ENCODE assay signal across 9 mouse cellular contexts in the genomic region with DNA sequence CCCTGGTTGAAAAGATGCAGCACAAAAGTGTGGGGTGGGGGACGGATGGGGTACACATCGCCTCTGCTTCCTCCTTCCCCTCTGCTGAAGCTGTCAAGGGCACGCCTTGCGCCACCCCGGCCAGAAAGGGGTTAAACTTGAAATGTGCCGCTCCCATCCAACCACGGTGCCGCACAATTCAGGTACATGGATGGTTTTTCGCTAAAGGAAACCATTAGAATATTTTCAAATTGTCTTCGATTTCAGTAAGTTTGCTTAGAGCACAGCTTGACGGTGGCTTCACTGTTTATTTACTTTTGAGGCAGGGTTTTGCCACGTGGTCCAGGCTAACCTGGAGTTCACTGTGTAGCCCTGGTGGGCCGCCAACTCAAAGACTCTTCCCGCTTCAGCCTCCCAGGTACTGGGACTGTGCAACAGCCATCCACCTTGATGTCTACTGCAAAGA. TPM values are rescaled to one million over a fixed set of nuclear protein-coding genes. Genes with fewer than 3 reads are reported as not detected.
DNase-seq lines count a peak whose midpoint lies in the region; ATAC-seq and TF ChIP-seq lines count a peak whose summit lies in the region.
"Had no signal": no experiment of that assay in that cellular context is flagged by ENCODE, and none has a peak within 500 bp of the region (broad histone marks: within the 10 kb centered on the region; RNA-seq: fewer than 3 reads in every experiment).

Tmem44 (minus strand) TSS at position 95 of the 445 bp plus-strand sequence.

- no peak for TF ChIP-seq CTCF in heart, adult 2 months (IDR thresholded peaks at IDR 0.05)
- no peak for TF ChIP-seq CTCF in G1E (IDR thresholded peaks at IDR 0.05; ENCODE audit: low read depth, low read length)
- no peak for TF ChIP-seq CTCF in forebrain, postnatal 0 days (IDR thresholded peaks at IDR 0.05; ENCODE audit: low read depth)
- TF ChIP-seq CTCF in midbrain, postnatal 0 days (IDR thresholded peaks at IDR 0.05), result no peak

- peak within 1 kb of the TSS; percentile 96 for H3K9ac ChIP-seq in heart, adult 2 months (ENCODE audit: low read depth, low read length)
- H3K9ac ChIP-seq in forebrain, postnatal 0 days, result peak within 1 kb of the TSS; percentile 99
- peak within 1 kb of the TSS; percentile 97 for H3K9ac ChIP-seq in midbrain, postnatal 0 days (replicated peaks; ENCODE audit: low read length, poor library complexity, severe bottlenecking)

- TF ChIP-seq POLR2A in heart, adult 2 months (IDR thresholded peaks at IDR 0.05; ENCODE audit: insufficient read depth, low read depth, low read length), result no peak

- peaks cover 12% of the 10 kb centered on the region for H3K4me1 ChIP-seq in heart, adult 2 months (ENCODE audit: control insufficient read depth, insufficient read depth, low read length)
- peaks cover 65% of the 10 kb centered on the region for H3K4me1 ChIP-seq in G1E (ENCODE audit: insufficient read depth, low read depth, low read length)
- H3K4me1 ChIP-seq in forebrain, postnatal 0 days (ENCODE audit: insufficient read depth), result peaks cover 14% of the 10 kb centered on the region
- peaks cover 15% of the 10 kb centered on the region for H3K4me1 ChIP-seq in midbrain, postnatal 0 days (ENCODE audit: insufficient read depth, low read length)

- H3K27ac ChIP-seq in heart, adult 2 months, result peak within 1 kb of the TSS; percentile 90
- H3K27ac ChIP-seq in forebrain, postnatal 0 days (ENCODE audit: low read depth, low read length), result peak within 1 kb of the TSS; percentile 91
- peak within 1 kb of the TSS; percentile 96 for H3K27ac ChIP-seq in midbrain, postnatal 0 days (ENCODE audit: low read depth, low read length)

- no peak for ATAC-seq in G1E (ENCODE audit: extremely low read depth, insufficient number of reproducible peaks, low FRiP score, poor library complexity, severe bottlenecking)
- peak; percentile 75 for ATAC-seq in forebrain, postnatal 0 days
- peak; percentile 76 for ATAC-seq in midbrain, postnatal 0 days (ENCODE audit: low FRiP score)

- intact Hi-C loops in heart, adult 2 months (cut with DNase I), result loop anchor here (10.0 kb wide), 1 partner anchor 724 kb away; the partner anchor contains the start of gene Ppp1r2
- intact Hi-C loops in left cerebral cortex, postnatal 10 days (cut with DNase I), result loop anchor here (1.0 kb wide), 1 partner anchor 37 kb away; the partner anchor contains the start of gene Lsg1

- H3K79me2 ChIP-seq in heart, adult 2 months (replicated peaks; ENCODE audit: control insufficient read depth, insufficient read depth, low read length), result no peaks in the 10 kb centered on the region

- no peak for TF ChIP-seq EP300 in heart, adult 2 months (IDR thresholded peaks at IDR 0.05; ENCODE audit: insufficient read depth, low read depth, low read length)

- DNase-seq in heart, adult 2 months, result no peak
- DNase-seq in heart, adult 9 months (ENCODE audit: low spot score in 2 of 2), result no peak
- DNase-seq in G1E (ENCODE audit: low spot score), result no peak
- DNase-seq in forebrain, postnatal 0 days, result no peak
- peak in 1 of 2 experiments; percentile 48 for DNase-seq in left cerebral cortex, postnatal 10 days (ENCODE audit: extremely low spot score in 1 of 2, low spot score in 2 of 2)
- DNase-seq in midbrain, postnatal 0 days (ENCODE audit: low spot score), result peak; percentile 49
- DNase-seq in urinary bladder, postnatal 4 days (ENCODE audit: low spot score in 2 of 2), result no peak
- DNase-seq in frontal cortex, postnatal 14 days (ENCODE audit: low spot score in 2 of 2), result no peak

- no peaks in the 10 kb centered on the region for H3K27me3 ChIP-seq in heart, adult 2 months (ENCODE audit: control insufficient read depth, insufficient read depth, low read length)
- no peaks in the 10 kb centered on the region for H3K27me3 ChIP-seq in G1E (ENCODE audit: insufficient read depth, low read length)
- no peaks in the 10 kb centered on the region for H3K27me3 ChIP-seq in forebrain, postnatal 0 days (ENCODE audit: insufficient read depth, low read length)
- H3K27me3 ChIP-seq in midbrain, postnatal 0 days (ENCODE audit: insufficient read depth, low read length), result no peaks in the 10 kb centered on the region

- WGBS in heart, adult 2 months, result 13% methylated on average over 14 of the region's 14 CpGs
- 6% methylated on average over 14 of the region's 14 CpGs for WGBS in forebrain, postnatal 0 days
- 6% methylated on average over 14 of the region's 14 CpGs for WGBS in midbrain, postnatal 0 days

- no peaks in the 10 kb centered on the region for H3K36me3 ChIP-seq in heart, adult 2 months (ENCODE audit: control insufficient read depth, insufficient read depth, low read length)
- H3K36me3 ChIP-seq in G1E (replicated peaks), result peaks cover 34% of the 10 kb centered on the region
- peaks cover 13% of the 10 kb centered on the region for H3K36me3 ChIP-seq in forebrain, postnatal 0 days (ENCODE audit: insufficient read depth)
- H3K36me3 ChIP-seq in midbrain, postnatal 0 days (ENCODE audit: insufficient read depth, low read length), result peaks cover 13% of the 10 kb centered on the region; the same call in 1 of the 2 replicates

- H3K4me2 ChIP-seq in forebrain, postnatal 0 days (ENCODE audit: low read depth), result peak within 1 kb of the TSS; percentile 70
- peak within 1 kb of the TSS; percentile 76 for H3K4me2 ChIP-seq in midbrain, postnatal 0 days (ENCODE audit: low read depth, low read length, poor library complexity, severe bottlenecking)

- H3K9me3 ChIP-seq in G1E (replicated peaks), result peaks cover 20% of the 10 kb centered on the region
- H3K9me3 ChIP-seq in forebrain, postnatal 0 days (ENCODE audit: low read length), result peaks cover 11% of the 10 kb centered on the region; the same call in 1 of the 2 replicates
- H3K9me3 ChIP-seq in midbrain, postnatal 0 days (ENCODE audit: low read length), result peaks cover 6% of the 10 kb centered on the region; the same call in 1 of the 2 replicates

- peak within 1 kb of the TSS; percentile 88 for H3K4me3 ChIP-seq in heart, adult 2 months
- peak within 1 kb of the TSS; percentile 91 for H3K4me3 ChIP-seq in G1E (ENCODE audit: low read depth, low read length)
- H3K4me3 ChIP-seq in forebrain, postnatal 0 days (ENCODE audit: low read depth, low read length), result peak within 1 kb of the TSS; percentile 83
- H3K4me3 ChIP-seq in midbrain, postnatal 0 days (ENCODE audit: low read depth, low read length), result peak within 1 kb of the TSS; percentile 87

RNA-seq across cellular contexts. Expression of gene Tmem44, which starts in this region (rescaled TPM):
- total RNA-seq in heart, adult 2 months (2021), result 1 to 10 TPM; 4.4 to 5.8 TPM
- 9.8 and 12.0 TPM in 2 replicates for polyA plus RNA-seq in heart, adult 2 months (2012; rRNA removed)
- total RNA-seq in G1E (2014; fragmentation: Nextera tagmentation), result 25.4 and 28.8 TPM in 2 replicates
- 69.5 and 72.7 TPM in 2 replicates for total RNA-seq in G1E (2017)
- polyA plus RNA-seq in G1E (2012), result 11.5 and 11.8 TPM in 2 replicates
- total RNA-seq in forebrain, postnatal 0 days (2014; rRNA removed), result 107 and 113 TPM in 2 replicates
- polyA plus RNA-seq in forebrain, postnatal 0 days (2015; fragmentation: Nextera tagmentation; extraction: Ambion mirVana), result 66.1 and 66.6 TPM in 2 replicates
- 10 to 100 TPM; 66.6 to 73.0 TPM for total RNA-seq in left cerebral cortex, postnatal 10 days (2021)
- total RNA-seq in midbrain, postnatal 0 days (2014; rRNA removed), result 114 and 124 TPM in 2 replicates
- 64.3 and 67.7 TPM in 2 replicates for polyA plus RNA-seq in midbrain, postnatal 0 days (2015; fragmentation: Nextera tagmentation; extraction: Ambion mirVana)
- total RNA-seq: neutrophil, adult 5-6 weeks had no signal
